Mouse (Mus musculus): ENCODE measurements around the gene Mesp2.

The Mesp2 gene

GRCm38 (mm10) chr7:79861794-79862193, 51.3 kb downstream of the Mesp2 start:
- in situ Hi-C loops (cut with MboI, MseI): no loop called here
